Mouse (Mus musculus) C2C12 (cell line): ENCODE measurements around the gene Calcoco1. TPM values are rescaled to one million over a fixed set of nuclear protein-coding genes. Genes with fewer than 3 reads are reported as not detected.

Experiments used
- H3K27me3 ChIP-seq: one replicate; pipeline ENCODE4 v1.6.1; 2011; ENCODE audit not compliant: control insufficient read depth, insufficient read depth, insufficient read length
- H3K36me3 ChIP-seq: one replicate; pipeline ENCODE4 v1.6.1; 2011; ENCODE audit not compliant: control insufficient read depth, insufficient read depth
- H3K4me3 ChIP-seq: one replicate; pipeline ENCODE4 v1.5.1; 2011; ENCODE audit warnings: mild to moderate bottlenecking, control low read depth; ENCODE audit not compliant: poor library complexity, insufficient read depth, severe bottlenecking
- H3K79me2 ChIP-seq: one replicate; pipeline ENCODE4 v1.6.1; 2011; ENCODE audit not compliant: control insufficient read depth, insufficient read depth
- H3K79me3 ChIP-seq: one replicate; pipeline ENCODE4 v1.6.1; 2011; ENCODE audit warnings: low read depth, control low read depth
- H3ac ChIP-seq: one replicate; pipeline ENCODE3; 2011; ENCODE audit warnings: low read depth; ENCODE audit not compliant: control insufficient read depth, insufficient read length
- CEBPB ChIP-seq: IDR thresholded peaks from one replicate; pipeline ENCODE4 v1.6.1; 2011; ENCODE audit warnings: low read depth, mild to moderate bottlenecking, control low read depth, moderate library complexity
- CTCF ChIP-seq: IDR thresholded peaks from one replicate; pipeline ENCODE4 v1.5.1; 2011; ENCODE audit not compliant: control insufficient read depth, insufficient read depth, insufficient read length
- FOSL1 ChIP-seq: IDR thresholded peaks from one replicate; pipeline ENCODE4 v1.8.0; 2011; ENCODE audit warnings: mild to moderate bottlenecking, low read length; ENCODE audit not compliant: poor library complexity, insufficient read depth, severe bottlenecking
- MAX ChIP-seq: IDR thresholded peaks from one replicate; pipeline ENCODE4 v1.6.1; 2011; ENCODE audit warnings: mild to moderate bottlenecking, control low read depth
- MYOD1 ChIP-seq: IDR thresholded peaks from one replicate; pipeline ENCODE4 v1.6.1; 2011; ENCODE audit warnings: low read depth; ENCODE audit not compliant: control insufficient read depth, insufficient read length
- MYOG ChIP-seq: IDR thresholded peaks from one replicate; pipeline ENCODE4 v1.6.1; 2011; ENCODE audit not compliant: control insufficient read depth, insufficient read length; ENCODE audit errors: extremely low read depth
- USF1 ChIP-seq: IDR thresholded peaks from one replicate; pipeline ENCODE4 v1.6.1; 2011; ENCODE audit warnings: low read depth, mild to moderate bottlenecking, control low read depth, moderate library complexity
- long read RNA-seq, 2 experiments: library from polyadenylated mRNA; unstranded; transcript quantifications; one replicate each; pipeline ENCODE4 v2.0.0; 2019 to 2020
- polyA plus RNA-seq: library from polyadenylated mRNA; unstranded; fragments of >200 nt; fragmentation: generic; extraction: Trizol; gene quantifications from one replicate; pipeline ENCODE4 v1.2.1, GENCODE M21; 2012; ENCODE audit warnings: missing spikeins

The Calcoco1 gene
- polyA plus RNA-seq, result 25.7 TPM
- long read RNA-seq, experiment 1, transcript Calcoco1-201 (15 exons, 2,824 nt), result major isoform, 16 of 26 reads
- long read RNA-seq, experiment 1, partial matches to known transcripts, result 6 of 26 reads
- long read RNA-seq, experiment 1, other reads (novel, unspliced or antisense), result 4 of 26 reads
- long read RNA-seq, experiment 2, transcript Calcoco1-201 (15 exons, 2,824 nt), result major isoform, 33 of 38 reads
- long read RNA-seq, experiment 2, partial matches to known transcripts, result 2 of 38 reads
- long read RNA-seq, experiment 2, other reads (novel, unspliced or antisense), result 3 of 38 reads

- peak within 1 kb of the TSS; percentile 19 for H3ac ChIP-seq
- H3K4me3 ChIP-seq, result peak within 1 kb of the TSS; percentile 66
- no peaks in the 10 kb centered on the region for H3K79me2 ChIP-seq
- H3K79me3 ChIP-seq, result no peaks in the 10 kb centered on the region
- no peaks in the 10 kb centered on the region for H3K36me3 ChIP-seq
- TF ChIP-seq MYOG, result no peak
- peak; percentile 91 for TF ChIP-seq MAX
- no peaks in the 10 kb centered on the region for H3K27me3 ChIP-seq
Measured at GRCm38 (mm10) chr15:102721980-102722475, at the start of gene Calcoco1. Gene Calcoco1 (minus strand): TSS chr15:102722178.

DNA sequence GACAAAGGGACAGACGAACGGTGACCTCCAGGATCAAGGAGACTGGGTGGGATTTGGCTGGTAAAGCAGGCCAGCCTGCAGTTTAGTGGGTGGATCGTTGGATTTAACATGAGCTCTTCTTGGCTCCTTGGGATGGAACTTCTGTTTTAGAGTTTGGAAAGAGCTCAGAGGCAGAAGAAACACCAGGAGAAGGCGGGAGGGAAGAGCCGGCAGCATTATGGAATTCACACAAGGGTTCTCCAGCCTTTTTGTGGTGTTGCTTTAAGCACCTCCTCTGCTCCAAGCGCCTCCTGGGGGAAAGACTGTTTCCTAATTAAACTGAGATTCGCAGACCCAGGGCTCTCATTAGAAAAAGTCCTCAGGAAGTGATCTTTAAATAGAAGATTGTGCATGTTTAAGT is 48.9 kb upstream of the Calcoco1 start:
- no peak for TF ChIP-seq MYOD1
- no peak for TF ChIP-seq FOSL1
- no peak for TF ChIP-seq USF1
- TF ChIP-seq CEBPB, result no peak
- TF ChIP-seq MAX, result no peak
- TF ChIP-seq MYOG, result no peak
- TF ChIP-seq CTCF, result no peak
- no peaks in the 10 kb centered on the region for H3K79me2 ChIP-seq

DNA sequence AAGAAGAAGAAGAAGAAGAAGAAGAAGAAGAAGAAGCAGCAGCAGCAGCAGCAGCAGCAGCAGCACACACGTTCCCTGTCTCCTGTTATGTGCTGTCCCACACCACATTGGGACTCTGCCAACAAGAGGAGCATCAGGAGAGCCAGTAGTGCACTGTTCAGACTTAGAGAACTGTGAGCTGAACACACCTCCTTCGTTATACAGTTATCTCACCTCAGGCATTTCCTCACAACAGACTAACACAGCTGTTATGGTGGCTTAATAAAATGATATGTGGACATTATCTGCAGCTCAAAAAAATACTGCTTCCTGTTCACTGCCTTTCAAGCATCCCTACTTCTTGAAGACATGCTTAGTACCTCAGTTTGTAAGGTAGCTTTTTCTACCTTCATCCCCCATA is 43.2 kb upstream of the Calcoco1 start:
- Histone ChIP-seq H3ac (no peak overlapping the region), H3K79me3 (no peaks in the 10 kb centered on the region)

More for the DNA sequence above, 48.9 kb upstream of the Calcoco1 start:
- H3ac ChIP-seq, result no peak overlapping the region
- H3K36me3 ChIP-seq, result no peaks in the 10 kb centered on the region
- H3K79me3 ChIP-seq, result no peaks in the 10 kb centered on the region
- no peak overlapping the region for H3K4me3 ChIP-seq
- no peaks in the 10 kb centered on the region for H3K27me3 ChIP-seq

DNA sequence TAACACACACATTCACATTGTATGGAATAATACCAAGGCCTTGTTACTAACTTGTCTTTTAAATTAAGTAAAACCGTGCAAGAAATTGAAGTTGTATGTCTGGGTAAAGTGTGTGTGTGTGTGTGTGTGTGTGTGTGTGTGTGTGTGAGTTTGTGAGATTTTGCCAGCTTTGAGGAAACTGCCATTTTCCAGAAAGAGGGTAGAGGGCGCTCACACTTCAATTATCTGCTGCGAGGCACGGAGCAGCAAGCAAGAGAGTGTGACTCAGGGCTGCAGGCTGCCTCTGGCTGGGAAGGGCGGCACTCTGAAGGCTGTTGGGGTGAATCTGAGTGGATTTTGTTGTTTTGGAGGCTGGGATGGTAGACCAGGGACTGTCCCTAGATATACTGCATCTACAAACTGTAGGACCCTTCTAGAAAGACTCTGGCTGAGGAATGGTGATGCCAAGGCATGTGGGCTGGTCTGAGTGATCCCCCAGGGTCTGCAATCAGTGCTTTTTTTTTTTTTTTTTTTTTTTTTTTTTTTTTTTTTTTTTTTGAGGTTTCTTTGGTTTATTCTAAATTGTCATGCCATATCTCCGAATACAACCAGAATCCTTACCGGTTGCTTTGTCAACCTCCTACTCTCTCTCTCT is 39.9 kb upstream of the Calcoco1 start:
- H3K27me3 ChIP-seq, result peaks cover 10% of the 10 kb centered on the region
- H3K79me2 ChIP-seq, result no peaks in the 10 kb centered on the region
- H3K4me3 ChIP-seq, result no peak overlapping the region
- H3K36me3 ChIP-seq, result no peaks in the 10 kb centered on the region
- no peak overlapping the region for H3ac ChIP-seq
- TF ChIP-seq CTCF, result peak; percentile 78
- no peak for TF ChIP-seq MAX
- peak; percentile 33 for TF ChIP-seq FOSL1
- no peak for TF ChIP-seq CEBPB
- no peaks in the 10 kb centered on the region for H3K79me3 ChIP-seq

More for the DNA sequence above, 43.2 kb upstream of the Calcoco1 start:
- Histone ChIP-seq H3K36me3 (no peaks in the 10 kb centered on the region), H3K4me3 (no peak overlapping the region), H3K27me3 (peaks cover 6% of the 10 kb centered on the region), H3K79me2 (no peaks in the 10 kb centered on the region)
- TF ChIP-seq MYOD1 (no peak), CEBPB (no peak), CTCF (no peak), MYOG (no peak), FOSL1 (no peak), MAX (no peak), USF1 (no peak)

- Histone ChIP-seq H3K4me3 (no peak overlapping the region), H3K79me2 (no peaks in the 10 kb centered on the region), H3K36me3 (no peaks in the 10 kb centered on the region), H3ac (no peak overlapping the region), H3K79me3 (no peaks in the 10 kb centered on the region), H3K27me3 (peaks cover 33% of the 10 kb centered on the region)
- no peak for TF ChIP-seq USF1
- TF ChIP-seq MAX, result no peak
- no peak for TF ChIP-seq MYOD1
- TF ChIP-seq CTCF, result no peak
- no peak for TF ChIP-seq MYOG
- no peak for TF ChIP-seq FOSL1
- TF ChIP-seq CEBPB, result no peak
Measured at GRCm38 (mm10) chr15:102757686-102758085, 35.7 kb upstream of the Calcoco1 start.
